Mouse (Mus musculus) forebrain, embryonic 15.5 days (tissue): Measurements from ENCODE around the gene Gnao1. TPM values are rescaled to one million over a fixed set of nuclear protein-coding genes. Genes with fewer than 3 reads are reported as not detected.

Experiments
- ATAC-seq: fragments of 200-750 bp; cut with Nextera tagmentation; replicated peaks from 2 replicates; pipeline ENCODE4 v1.8.0; 2017; ENCODE audit warnings: mild to moderate bottlenecking, moderate TSS enrichment, moderate library complexity
- H3K27ac ChIP-seq: fragments of 300-500 bp; sonication (generic); replicated peaks from 2 replicates; pipeline ENCODE4 v1.5.1; 2015; ENCODE audit warnings: mild to moderate bottlenecking, inconsistent platforms
- H3K27me3 ChIP-seq: fragments of 300-500 bp; sonication (generic); 2 replicates; pipeline ENCODE4 v1.6.1; 2015; ENCODE audit warnings: inconsistent platforms
- H3K36me3 ChIP-seq: fragments of 300-500 bp; sonication (generic); 2 replicates; pipeline ENCODE4 v1.6.1; 2015; ENCODE audit warnings: mild to moderate bottlenecking, inconsistent platforms
- H3K4me1 ChIP-seq: fragments of 300-500 bp; sonication (generic); 2 replicates; pipeline ENCODE4 v1.6.1; 2015; ENCODE audit warnings: inconsistent platforms
- H3K4me2 ChIP-seq: fragments of 300-500 bp; sonication (generic); replicated peaks from 2 replicates; pipeline ENCODE4 v1.6.1; 2015; ENCODE audit warnings: mild to moderate bottlenecking, inconsistent platforms
- H3K4me3 ChIP-seq: fragments of 300-500 bp; sonication (generic); 2 replicates; pipeline ENCODE4 v1.5.1; 2015; ENCODE audit warnings: mild to moderate bottlenecking, inconsistent platforms
- H3K9ac ChIP-seq: fragments of 300-500 bp; sonication (generic); replicated peaks from 2 replicates; pipeline ENCODE4 v1.6.1; 2015; ENCODE audit warnings: mild to moderate bottlenecking, inconsistent platforms
- H3K9me3 ChIP-seq: fragments of 300-500 bp; sonication (generic); 2 replicates; pipeline ENCODE4 v1.6.1; 2016; ENCODE audit warnings: inconsistent platforms
- WGBS: fragments of 180-500 bp; shearing (Covaris S2); methylation state at CpG from one replicate; pipeline ENCODE4 v1.1.7; 2015; ENCODE audit warnings: mixed read lengths; 5-methylcytosine and 5-hydroxymethylcytosine counted together
- polyA plus RNA-seq: library from polyadenylated mRNA; unstranded; fragments of >200 nt; fragmentation: Nextera tagmentation; extraction: Ambion mirVana; gene quantifications from 2 replicates; pipeline ENCODE4 v1.2.1, GENCODE M21; 2015

Gene Gnao1
- polyA plus RNA-seq, 1 experiment from 2014 or later = 167 TPM

- no peaks in the 10 kb centered on the region for H3K9me3 ChIP-seq
- ATAC-seq = no peak
- 92% methylated on average over 6 of the region's 6 CpGs for WGBS
Measured at GRCm38 (mm10) chr8:93881381-93881780, 71.6 kb downstream of the Gnao1 start.

GRCm38 (mm10) chr8:93883241-93883640 lies 73.5 kb downstream of the Gnao1 start:
- no peaks in the 10 kb centered on the region; the same call in 1 of the 2 replicates for H3K36me3 ChIP-seq
- no peak overlapping the region for H3K4me3 ChIP-seq
- no peaks in the 10 kb centered on the region for H3K9me3 ChIP-seq
- H3K27me3 ChIP-seq = no peaks in the 10 kb centered on the region
- H3K27ac ChIP-seq = no peak overlapping the region; the same call in 1 of the 2 replicates
- no peak overlapping the region for H3K4me2 ChIP-seq
- peaks cover 6% of the 10 kb centered on the region for H3K4me1 ChIP-seq
- H3K9ac ChIP-seq = no peak overlapping the region
- no peak for ATAC-seq

More at GRCm38 (mm10) chr8:93881381-93881780, 71.6 kb downstream of the Gnao1 start:
- Histone ChIP-seq H3K4me2 (no peak overlapping the region), H3K36me3 (no peaks in the 10 kb centered on the region), H3K27ac (no peak overlapping the region), H3K27me3 (no peaks in the 10 kb centered on the region), H3K9ac (no peak overlapping the region), H3K4me1 (peaks cover 6% of the 10 kb centered on the region), H3K4me3 (no peak overlapping the region)

GRCm38 (mm10) chr8:93883771-93884170 lies 74.0 kb downstream of the Gnao1 start:
- Histone ChIP-seq H3K4me1 (peaks cover 8% of the 10 kb centered on the region), H3K9me3 (no peaks in the 10 kb centered on the region), H3K36me3 (no peaks in the 10 kb centered on the region; the same call in 1 of the 2 replicates), H3K9ac (no peak overlapping the region), H3K27ac (no peak overlapping the region), H3K4me2 (no peak overlapping the region), H3K4me3 (no peak overlapping the region), H3K27me3 (no peaks in the 10 kb centered on the region)
- WGBS = 90% methylated on average over 4 of the region's 4 CpGs
- ATAC-seq = no peak

- no peaks in the 10 kb centered on the region for H3K27me3 ChIP-seq
- 80% methylated on average over 7 of the region's 7 CpGs for WGBS
- H3K36me3 ChIP-seq = no peaks in the 10 kb centered on the region; the same call in 1 of the 2 replicates
- no peak overlapping the region for H3K4me3 ChIP-seq
- H3K4me1 ChIP-seq = peaks cover 13% of the 10 kb centered on the region
- no peak overlapping the region for H3K4me2 ChIP-seq
- H3K9ac ChIP-seq = no peak overlapping the region
- H3K9me3 ChIP-seq = no peaks in the 10 kb centered on the region
- H3K27ac ChIP-seq = no peak overlapping the region
- no peak for ATAC-seq
Measured at GRCm38 (mm10) chr8:93884316-93884715, 74.5 kb downstream of the Gnao1 start.

- no peaks in the 10 kb centered on the region; the same call in 1 of the 2 replicates for H3K36me3 ChIP-seq
- H3K27me3 ChIP-seq = no peaks in the 10 kb centered on the region
- no peaks in the 10 kb centered on the region for H3K9me3 ChIP-seq
- H3K4me3 ChIP-seq = no peak overlapping the region
- H3K4me1 ChIP-seq = peaks cover 15% of the 10 kb centered on the region
- no peak for ATAC-seq
- H3K4me2 ChIP-seq = no peak overlapping the region
- no peak overlapping the region for H3K27ac ChIP-seq
- WGBS = 92% methylated on average over 5 of the region's 5 CpGs
- no peak overlapping the region for H3K9ac ChIP-seq
Measured at GRCm38 (mm10) chr8:93886181-93886580, 76.4 kb downstream of the Gnao1 start.

GRCm38 (mm10) chr8:93888150-93888676 lies 78.4 kb downstream of the Gnao1 start:
- no peaks in the 10 kb centered on the region; the same call in 1 of the 2 replicates for H3K36me3 ChIP-seq
- H3K9me3 ChIP-seq = no peaks in the 10 kb centered on the region
- no peak overlapping the region for H3K4me2 ChIP-seq
- no peak overlapping the region for H3K4me3 ChIP-seq
- no peak overlapping the region for H3K9ac ChIP-seq
- peaks cover 11% of the 10 kb centered on the region for H3K4me1 ChIP-seq
- 77% methylated on average over 4 of the region's 4 CpGs for WGBS
- ATAC-seq = no peak; the same call in 1 of the 2 replicates
- H3K27ac ChIP-seq = no peak overlapping the region
- no peaks in the 10 kb centered on the region for H3K27me3 ChIP-seq

- no peak overlapping the region for H3K4me3 ChIP-seq
- H3K9me3 ChIP-seq = no peaks in the 10 kb centered on the region
- ATAC-seq = 0 out of 2 replicates have a peak, but pooled peaks have one; percentile 18
- 0 out of 2 replicates have a peak overlapping the region, but pooled peaks have one; percentile 15 for H3K27ac ChIP-seq
- WGBS = 57% methylated on average over 11 of the region's 11 CpGs
- peaks cover 9% of the 10 kb centered on the region for H3K4me1 ChIP-seq
- H3K4me2 ChIP-seq = no peak overlapping the region
- no peaks in the 10 kb centered on the region; the same call in 1 of the 2 replicates for H3K36me3 ChIP-seq
- H3K27me3 ChIP-seq = no peaks in the 10 kb centered on the region
- no peak overlapping the region for H3K9ac ChIP-seq
Measured at GRCm38 (mm10) chr8:93888702-93889480, 79.1 kb downstream of the Gnao1 start.

GRCm38 (mm10) chr8:93893556-93893955 lies 83.8 kb downstream of the Gnao1 start:
- Histone ChIP-seq H3K27me3 (no peaks in the 10 kb centered on the region), H3K36me3 (peaks cover 22% of the 10 kb centered on the region), H3K9ac (no peak overlapping the region), H3K4me1 (peaks cover 9% of the 10 kb centered on the region), H3K27ac (no peak overlapping the region), H3K4me3 (no peak overlapping the region), H3K4me2 (no peak overlapping the region), H3K9me3 (no peaks in the 10 kb centered on the region)
- ATAC-seq = no peak
- WGBS = 80% methylated on average over 3 of the region's 3 CpGs

- Histone ChIP-seq H3K4me3 (no peak overlapping the region), H3K4me2 (no peak overlapping the region), H3K4me1 (no peaks in the 10 kb centered on the region), H3K36me3 (peaks cover 25% of the 10 kb centered on the region), H3K9me3 (no peaks in the 10 kb centered on the region), H3K27me3 (no peaks in the 10 kb centered on the region), H3K27ac (no peak overlapping the region), H3K9ac (no peak overlapping the region)
- ATAC-seq = no peak
- 79% methylated on average over 7 of the region's 7 CpGs for WGBS
Measured at GRCm38 (mm10) chr8:93896841-93897551, 87.2 kb downstream of the Gnao1 start.

- no peak overlapping the region for H3K9ac ChIP-seq
- no peak overlapping the region for H3K27ac ChIP-seq
- H3K9me3 ChIP-seq = no peaks in the 10 kb centered on the region
- ATAC-seq = no peak
- 81% methylated on average over 4 of the region's 4 CpGs for WGBS
- H3K27me3 ChIP-seq = no peaks in the 10 kb centered on the region
- H3K4me1 ChIP-seq = no peaks in the 10 kb centered on the region
- H3K4me3 ChIP-seq = no peak overlapping the region
- H3K4me2 ChIP-seq = no peak overlapping the region
- H3K36me3 ChIP-seq = peaks cover 26% of the 10 kb centered on the region
Measured at GRCm38 (mm10) chr8:93898570-93898969, 88.8 kb downstream of the Gnao1 start.

- no peak overlapping the region for H3K4me2 ChIP-seq
- no peak overlapping the region for H3K4me3 ChIP-seq
- H3K9ac ChIP-seq = no peak overlapping the region
- H3K36me3 ChIP-seq = peaks cover 13% of the 10 kb centered on the region
- WGBS = 72% methylated on average over 3 of the region's 3 CpGs
- ATAC-seq = no peak
- no peaks in the 10 kb centered on the region for H3K9me3 ChIP-seq
- H3K27ac ChIP-seq = no peak overlapping the region
- H3K27me3 ChIP-seq = no peaks in the 10 kb centered on the region
- H3K4me1 ChIP-seq = peaks cover 9% of the 10 kb centered on the region
Measured at GRCm38 (mm10) chr8:93902040-93902439, 92.3 kb downstream of the Gnao1 start.

GRCm38 (mm10) chr8:93906961-93907360 lies 97.2 kb downstream of the Gnao1 start:
- Histone ChIP-seq H3K9ac (no peak overlapping the region), H3K4me3 (no peak overlapping the region), H3K27me3 (no peaks in the 10 kb centered on the region), H3K9me3 (no peaks in the 10 kb centered on the region), H3K27ac (peak overlapping the region; percentile 80), H3K36me3 (peaks cover under 1% of the 10 kb centered on the region), H3K4me2 (no peak overlapping the region), H3K4me1 (peaks cover 34% of the 10 kb centered on the region)
- no peak for ATAC-seq
- 91% methylated on average over 6 of the region's 6 CpGs for WGBS
